Mouse (Mus musculus) retina, adult 2 months (tissue): ENCODE measurements at regions not wholly inside any gene's neighbourhood (a gene's known extent, or its start where the extent isn't known, plus 50 kb on each side); places are given as distances from the start of the nearest gene placed in this dataset.

Experiments used
- DNase-seq: peaks from one replicate; pipeline ENCODE4 v3.0.0-alpha.2; 2012; ENCODE audit warnings: low read depth, low spot score

- DNase-seq, result no peak
These were observed 210.1 kb downstream of the Mex3b start for GRCm38 (mm10) chr7:83077035-83077918.

- no peak for DNase-seq
These were observed 210.8 kb downstream of the Mex3b start for GRCm38 (mm10) chr7:83077919-83078265.

GRCm38 (mm10) chr7:83078695-83079094, 211.6 kb downstream of the Mex3b start:
- no peak for DNase-seq

DNA sequence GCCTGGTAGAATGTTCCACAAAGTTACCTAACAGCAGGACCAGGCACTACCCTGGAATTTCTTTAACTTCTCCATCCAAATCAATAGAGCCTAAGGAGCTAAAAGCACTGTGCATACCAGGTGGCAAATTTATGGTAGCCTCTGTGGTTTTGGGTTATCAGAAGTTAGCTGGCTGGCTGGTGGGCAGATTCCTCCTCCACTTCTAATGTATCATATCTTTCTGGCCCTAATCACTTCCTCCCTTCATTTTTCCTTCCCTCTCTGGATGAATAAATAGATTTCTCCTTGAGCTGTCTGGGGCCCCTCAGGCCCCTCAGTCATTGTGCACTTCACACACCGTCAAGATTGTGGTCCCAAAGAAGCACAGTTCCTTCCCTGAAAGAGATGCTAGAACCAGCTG, 212.7 kb downstream of the Mex3b start:
- DNase-seq, result no peak

DNA sequence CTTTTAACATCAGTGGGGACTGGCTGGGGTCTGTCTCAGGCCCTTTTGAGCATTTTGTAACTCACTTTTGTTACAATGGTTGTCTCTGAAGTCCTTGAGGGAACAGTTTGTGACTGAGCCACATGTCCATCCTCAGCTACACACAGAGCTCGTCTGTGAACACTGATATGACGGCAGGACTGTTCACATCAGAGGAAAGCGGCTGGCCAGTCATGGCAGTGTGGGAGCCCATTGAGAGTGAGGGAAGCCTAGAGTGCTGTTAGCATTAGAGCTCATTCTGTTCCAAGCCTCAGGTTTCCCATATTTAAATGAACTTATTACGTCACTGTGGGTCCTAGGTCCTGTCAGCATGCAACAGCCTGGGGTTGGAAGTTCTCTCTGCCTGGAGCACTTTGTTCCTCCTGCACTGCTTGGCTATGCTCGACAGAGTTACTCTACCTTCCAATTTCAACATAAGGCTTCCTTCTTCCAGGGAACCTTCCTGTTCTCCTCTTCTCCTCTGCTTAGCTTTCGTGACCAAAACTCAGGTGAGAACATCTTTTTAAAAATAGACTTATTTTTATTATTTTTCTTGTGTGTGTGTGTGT, 217.5 kb downstream of the Mex3b start:
- DNase-seq, result no peak

- no peak for DNase-seq
These were observed 218.5 kb downstream of the Mex3b start for GRCm38 (mm10) chr7:83085547-83086158.

GRCm38 (mm10) chr7:83087408-83087807, 220.3 kb downstream of the Mex3b start:
- no peak for DNase-seq

- DNase-seq, result no peak
These were observed 221.0 kb downstream of the Mex3b start for GRCm38 (mm10) chr7:83088125-83088524.

GRCm38 (mm10) chr7:83089330-83089982, 222.3 kb downstream of the Mex3b start:
- DNase-seq, result no peak

DNA sequence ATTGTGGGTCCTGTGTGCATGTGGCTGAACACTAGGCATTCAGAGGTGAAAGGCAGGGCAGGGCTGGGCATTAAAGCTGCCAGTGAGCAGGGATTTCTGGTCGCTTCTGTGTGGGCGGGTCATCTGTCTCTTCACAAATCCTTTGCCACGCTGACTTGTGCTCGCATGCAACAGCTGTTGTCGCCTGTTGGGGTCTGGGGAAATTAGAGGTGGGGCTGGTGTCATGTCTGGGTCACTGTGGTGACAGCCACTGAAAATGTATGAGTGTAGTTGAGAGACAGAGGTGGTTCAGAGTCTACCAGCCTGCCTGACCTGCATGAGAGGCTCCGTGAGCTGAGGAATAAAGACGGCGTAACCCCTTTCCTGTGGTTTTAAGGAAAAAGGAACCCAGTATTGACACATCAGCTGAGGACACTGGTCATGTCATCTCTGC, 226.8 kb downstream of the Mex3b start:
- DNase-seq, result no peak

DNA sequence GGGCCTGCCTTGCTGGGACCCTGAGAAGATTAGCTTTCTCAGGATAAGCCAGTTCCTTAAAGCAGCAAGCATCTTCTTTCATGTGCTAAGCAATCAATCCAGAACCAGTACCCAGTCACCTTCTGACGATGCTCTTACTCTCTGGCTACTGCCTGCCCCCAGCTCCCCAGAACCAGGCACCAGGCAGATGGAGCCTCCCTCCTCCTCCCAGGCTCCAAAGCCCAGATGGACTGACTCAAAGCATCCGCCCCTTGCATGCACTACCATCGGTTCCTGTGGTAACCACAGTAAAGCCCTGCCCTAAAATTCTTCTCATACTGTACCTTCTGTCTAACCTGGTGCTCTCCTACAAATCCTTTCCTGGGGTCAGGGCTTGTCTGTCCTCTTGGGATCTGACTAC, 227.8 kb downstream of the Mex3b start:
- no peak for DNase-seq

DNA sequence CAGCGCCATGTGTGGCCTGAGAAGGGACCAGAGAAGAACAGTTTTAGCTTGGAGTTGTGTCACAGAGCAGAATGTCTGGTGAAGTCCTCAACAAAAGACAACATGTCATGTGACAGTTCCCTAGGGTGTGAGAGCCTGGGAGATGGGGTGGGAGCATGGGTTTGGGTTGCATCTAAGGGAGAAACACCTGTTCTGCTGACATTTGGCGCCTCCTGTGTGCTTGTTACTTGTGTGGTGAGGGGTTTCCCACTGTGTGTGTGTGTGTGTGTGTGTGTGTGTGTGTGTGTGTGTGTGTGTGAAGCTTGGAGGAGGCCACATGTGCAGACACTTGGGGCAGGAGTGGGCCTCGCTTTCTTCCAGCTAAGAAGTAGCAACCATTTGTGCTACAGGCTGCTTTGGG, 228.5 kb downstream of the Mex3b start:
- DNase-seq, result no peak

DNA sequence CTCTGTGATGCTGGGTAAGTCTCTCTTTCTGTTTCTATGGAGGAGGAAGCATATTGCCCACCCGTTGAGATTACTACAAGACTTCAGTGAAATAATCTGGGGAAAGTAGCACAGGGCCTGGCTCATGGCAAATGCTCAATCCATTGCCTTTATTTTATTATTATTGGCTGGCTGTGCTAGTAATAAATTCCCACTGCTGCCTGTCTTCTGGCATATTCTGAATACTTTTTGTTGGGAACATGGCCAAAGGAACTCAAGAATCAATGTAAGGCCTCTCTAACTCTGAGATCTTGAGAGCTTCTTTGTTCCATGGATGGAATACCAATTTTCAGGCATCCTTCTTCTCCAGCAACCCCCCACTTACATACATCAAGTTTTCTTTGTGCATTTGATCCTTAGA, 237.3 kb downstream of the Mex3b start:
- no peak for DNase-seq

GRCm38 (mm10) chr7:83105672-83106071, 238.5 kb downstream of the Mex3b start:
- no peak for DNase-seq

- DNase-seq, result no peak
These were observed 244.2 kb downstream of the Mex3b start for GRCm38 (mm10) chr7:83111217-83111823.

- no peak for DNase-seq
These were observed 249.4 kb downstream of the Mex3b start for GRCm38 (mm10) chr7:83116487-83116886.

DNA sequence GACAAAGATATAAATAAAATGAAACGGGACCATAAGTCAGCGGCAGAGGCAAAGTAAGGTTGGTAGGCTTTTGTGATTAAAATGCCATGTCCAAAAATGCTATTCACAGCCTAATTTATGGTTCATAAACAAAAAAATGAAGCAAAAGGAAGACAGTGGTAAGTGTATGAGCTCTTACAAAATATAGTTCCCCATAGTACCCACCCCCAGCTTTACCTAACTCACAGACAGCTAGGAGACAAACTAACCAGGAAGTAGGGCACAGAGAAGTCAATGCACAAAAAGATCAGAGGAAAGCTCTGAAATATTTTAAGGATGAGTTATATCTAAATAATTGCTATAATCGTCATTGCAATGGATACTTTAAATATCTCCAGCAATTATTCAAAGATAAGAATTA, 249.9 kb downstream of the Mex3b start:
- no peak for DNase-seq

- no peak for DNase-seq
These were observed 259.1 kb downstream of the Mex3b start for GRCm38 (mm10) chr7:83126196-83126595.

- DNase-seq, result peak; percentile 6
These were observed 273.1 kb downstream of the Mex3b start for GRCm38 (mm10) chr7:83140216-83140615.

- no peak for DNase-seq
These were observed 273.5 kb downstream of the Mex3b start for GRCm38 (mm10) chr7:83140658-83141057.

- no peak for DNase-seq
These were observed 276.9 kb downstream of the Mex3b start for GRCm38 (mm10) chr7:83144018-83144417.

GRCm38 (mm10) chr7:83145551-83145950, 278.4 kb downstream of the Mex3b start:
- DNase-seq, result no peak
